Mouse (Mus musculus): ENCODE results near the gene Prkar1a.

- TF ChIP-seq CTCF (IDR thresholded peaks at IDR 0.05; ENCODE audit: low read depth) (no peak), EP300 (IDR thresholded peaks at IDR 0.05; ENCODE audit: low read depth) (no peak)
Measured at GRCm38 (mm10) chr11:109653201-109653600, 4.0 kb downstream of the Prkar1a start.
